Mouse (Mus musculus): ENCODE measurements around the gene Idh3g. TPM values are rescaled to one million over a fixed set of nuclear protein-coding genes. Genes with fewer than 3 reads are reported as not detected.
"Not testable (repeated sequence)": the region's sequence is repeated elsewhere in the genome, so short reads cannot be mapped to it uniquely, and the experiment has no call there.

Gene Idh3g
- total RNA-seq, 4 experiments from 2014 or later, result 347 to 391 (median 361) TPM

- DNase-seq (ENCODE audit: low spot score in 2 of 2), result no peak
These were observed 30.2 kb downstream of the Idh3g start, which contains the start of gene Plxnb3 for GRCm38 (mm10) chrX:73756334-73757140. Gene Plxnb3, plus strand, starts transcription at chrX:73757090.

- DNase-seq (ENCODE audit: low spot score in 2 of 2), result no peak
These were observed 37.7 kb downstream of the Idh3g start for GRCm38 (mm10) chrX:73748977-73749376.

GRCm38 (mm10) chrX:73744774-73745481 lies 41.8 kb downstream of the Idh3g start:
- no peak for DNase-seq (ENCODE audit: low spot score in 2 of 2)

- DNase-seq (ENCODE audit: low spot score in 2 of 2), result not testable (repeated sequence)
These were observed 46.9 kb downstream of the Idh3g start for GRCm38 (mm10) chrX:73739841-73740240.

- no peak for DNase-seq (ENCODE audit: low spot score in 2 of 2)
These were observed 47.5 kb downstream of the Idh3g start for GRCm38 (mm10) chrX:73739151-73739550.

- no peak for DNase-seq (ENCODE audit: low spot score in 2 of 2)
These were observed 48.5 kb downstream of the Idh3g start for GRCm38 (mm10) chrX:73738155-73738554.

- no peak for DNase-seq (ENCODE audit: low spot score in 2 of 2)
These were observed 55.8 kb downstream of the Idh3g start for GRCm38 (mm10) chrX:73730908-73731307.

Other genes starting within 250 kb of the Idh3g start
- gene Dusp9, start 147.5 kb downstream of the Idh3g start, total RNA-seq (2022), result not detected
- 10 to 100 TPM in 2 of 4 experiments, 1 to 10 TPM in 2; 7.8 to 10.8 (median 10.2) TPM for gene Pnck, start 126.8 kb downstream of the Idh3g start, total RNA-seq (2022)
- 100 to 1,000 TPM in 3 of 4 experiments, 10 to 100 TPM in 1; 95.0 to 131 (median 122) TPM for gene Slc6a8, start 113.7 kb downstream of the Idh3g start, total RNA-seq (2022)
- gene Bcap31, start 70.7 kb downstream of the Idh3g start, total RNA-seq (2022), result 10 to 100 TPM; 51.3 to 65.3 (median 61.4) TPM
- gene Abcd1, start 70.3 kb downstream of the Idh3g start, total RNA-seq (2022), result 10 to 100 TPM; 16.6 to 20.5 (median 19.7) TPM
- under 1 TPM; 0.24 to 0.70 (median 0.39) TPM for gene Plxnb3, start 29.8 kb downstream of the Idh3g start, total RNA-seq (2022)
- 10 to 100 TPM; 30.4 to 34.6 (median 32.5) TPM for gene Srpk3, start 12.5 kb downstream of the Idh3g start, total RNA-seq (2022)
- 10 to 100 TPM; 79.3 to 97.7 (median 86.9) TPM for gene Ssr4, start 131 bp upstream of the Idh3g start, total RNA-seq (2022)
- gene Pdzd4, start 38.1 kb upstream of the Idh3g start, total RNA-seq (2022), result 1 to 10 TPM in 1 of 4 experiments, under 1 TPM in 3; 0.44 to 1.0 (median 0.81) TPM
- gene Avpr2, start 105.2 kb upstream of the Idh3g start, total RNA-seq (2022), result not detected
- 1 to 10 TPM; 1.7 to 3.1 (median 2.6) TPM for gene L1cam, start 109.2 kb upstream of the Idh3g start, total RNA-seq (2022)
- gene Arhgap4, start 135.0 kb upstream of the Idh3g start, total RNA-seq (2022), result 1 to 10 TPM in 1 of 4 experiments, under 1 TPM in 3; 0.22 to 1.1 (median 0.57) TPM
- gene Naa10, start 135.0 kb upstream of the Idh3g start, total RNA-seq (2022), result 10 to 100 TPM; 46.6 to 61.8 (median 47.7) TPM
- 1 to 10 TPM in 3 of 4 experiments, under 1 TPM in 1; 0.87 to 2.3 (median 1.5) TPM for gene Renbp, start 144.0 kb upstream of the Idh3g start, total RNA-seq (2022)
- gene Hcfc1, start 179.5 kb upstream of the Idh3g start, total RNA-seq (2022), result 10 to 100 TPM; 29.8 to 34.0 (median 32.0) TPM
- gene Irak1, start 237.0 kb upstream of the Idh3g start, total RNA-seq (2022), result 10 to 100 TPM; 34.9 to 39.0 (median 37.5) TPM